Mouse (Mus musculus) bone marrow macrophage, adult 2 months (primary cell): ENCODE data around the gene Zbtb16. TPM values are rescaled to one million over a fixed set of nuclear protein-coding genes. Genes with fewer than 3 reads are reported as not detected.

Experiments used
- H3K27ac ChIP-seq: 2 replicates; pipeline ENCODE4 v1.5.1; 2012; ENCODE audit warnings: low read depth, low read length; ENCODE audit not compliant: insufficient read depth
- H3K4me1 ChIP-seq: 2 replicates; pipeline ENCODE4 v1.6.1; 2012; ENCODE audit warnings: low read length; ENCODE audit not compliant: control insufficient read depth, insufficient read depth
- H3K4me3 ChIP-seq: 2 replicates; pipeline ENCODE4 v1.5.1; 2012; ENCODE audit warnings: mild to moderate bottlenecking, low read length, moderate library complexity; ENCODE audit not compliant: insufficient read depth
- CTCF ChIP-seq: IDR thresholded peaks from 2 replicates; pipeline ENCODE4 v1.5.1; 2012; ENCODE audit warnings: low read depth, mild to moderate bottlenecking, low read length, moderate library complexity
- POLR2A ChIP-seq: IDR thresholded peaks from 2 replicates; pipeline ENCODE4 v1.6.1; 2012; ENCODE audit warnings: mild to moderate bottlenecking, low read depth, low read length, borderline replicate concordance
- polyA plus RNA-seq: library from polyadenylated mRNA; stranded (reverse); fragments of >200 nt; gene quantifications from 2 replicates; pipeline ENCODE4 v1.2.4, GENCODE M21; 2012; ENCODE audit not compliant: missing spikeins, insufficient read depth, insufficient read length

Zbtb16 gene
- polyA plus RNA-seq, 1 experiment, result 2.9 TPM

- H3K4me3 ChIP-seq, result no peak overlapping the region
- TF ChIP-seq POLR2A (no peak), CTCF (no peak)
- H3K27ac ChIP-seq, result no peak overlapping the region
- H3K4me1 ChIP-seq, result no peaks in the 10 kb centered on the region
Measured at GRCm38 (mm10) chr9:48678426-48679358, 157.3 kb downstream of the Zbtb16 start.

- Histone ChIP-seq H3K4me1 (no peaks in the 10 kb centered on the region), H3K27ac (no peak overlapping the region), H3K4me3 (no peak overlapping the region)
- no peak for TF ChIP-seq CTCF
- TF ChIP-seq POLR2A, result no peak
Measured at GRCm38 (mm10) chr9:48675151-48675790, 160.8 kb downstream of the Zbtb16 start.

- TF ChIP-seq CTCF (no peak), POLR2A (no peak)
- H3K4me3 ChIP-seq, result no peak overlapping the region
- H3K4me1 ChIP-seq, result no peaks in the 10 kb centered on the region
- no peak overlapping the region for H3K27ac ChIP-seq
Measured at GRCm38 (mm10) chr9:48674359-48675015, 161.5 kb downstream of the Zbtb16 start.

GRCm38 (mm10) chr9:48673804-48674203, 162.2 kb downstream of the Zbtb16 start:
- H3K27ac ChIP-seq, result no peak overlapping the region
- no peak overlapping the region for H3K4me3 ChIP-seq
- TF ChIP-seq CTCF (no peak), POLR2A (no peak)

GRCm38 (mm10) chr9:48673213-48673612, 162.8 kb downstream of the Zbtb16 start:
- no peak overlapping the region for H3K4me3 ChIP-seq
- no peak for TF ChIP-seq POLR2A
- TF ChIP-seq CTCF, result no peak
- H3K4me1 ChIP-seq, result no peaks in the 10 kb centered on the region
- no peak overlapping the region for H3K27ac ChIP-seq

More at GRCm38 (mm10) chr9:48673804-48674203, 162.2 kb downstream of the Zbtb16 start:
- no peaks in the 10 kb centered on the region for H3K4me1 ChIP-seq

- H3K27ac ChIP-seq, result no peak overlapping the region
- H3K4me1 ChIP-seq, result no peaks in the 10 kb centered on the region
- TF ChIP-seq POLR2A, result no peak
- no peak for TF ChIP-seq CTCF
- no peak overlapping the region for H3K4me3 ChIP-seq
Measured at GRCm38 (mm10) chr9:48671841-48672240, 164.2 kb downstream of the Zbtb16 start.

GRCm38 (mm10) chr9:48670156-48670555, 165.9 kb downstream of the Zbtb16 start:
- Histone ChIP-seq H3K27ac (no peak overlapping the region), H3K4me3 (no peak overlapping the region), H3K4me1 (no peaks in the 10 kb centered on the region)
- TF ChIP-seq CTCF (no peak), POLR2A (no peak)

GRCm38 (mm10) chr9:48669672-48670071, 166.3 kb downstream of the Zbtb16 start:
- no peak for TF ChIP-seq POLR2A
- TF ChIP-seq CTCF, result no peak
- H3K4me3 ChIP-seq, result no peak overlapping the region
- no peak overlapping the region for H3K27ac ChIP-seq
- H3K4me1 ChIP-seq, result no peaks in the 10 kb centered on the region

GRCm38 (mm10) chr9:48666702-48667101, 169.3 kb downstream of the Zbtb16 start:
- H3K4me1 ChIP-seq, result no peaks in the 10 kb centered on the region
- TF ChIP-seq POLR2A, result no peak
- TF ChIP-seq CTCF, result no peak
- H3K4me3 ChIP-seq, result no peak overlapping the region
- H3K27ac ChIP-seq, result no peak overlapping the region

- TF ChIP-seq POLR2A (no peak), CTCF (no peak)
- Histone ChIP-seq H3K27ac (no peak overlapping the region), H3K4me3 (no peak overlapping the region), H3K4me1 (no peaks in the 10 kb centered on the region)
Measured at GRCm38 (mm10) chr9:48663052-48663433, 173.0 kb downstream of the Zbtb16 start.
